Mouse (Mus musculus): ENCODE measurements at regions not wholly inside any gene's neighbourhood (a gene's known extent, or its start where the extent isn't known, plus 50 kb on each side); places are given as distances from the start of the nearest gene placed in this dataset.

DNA sequence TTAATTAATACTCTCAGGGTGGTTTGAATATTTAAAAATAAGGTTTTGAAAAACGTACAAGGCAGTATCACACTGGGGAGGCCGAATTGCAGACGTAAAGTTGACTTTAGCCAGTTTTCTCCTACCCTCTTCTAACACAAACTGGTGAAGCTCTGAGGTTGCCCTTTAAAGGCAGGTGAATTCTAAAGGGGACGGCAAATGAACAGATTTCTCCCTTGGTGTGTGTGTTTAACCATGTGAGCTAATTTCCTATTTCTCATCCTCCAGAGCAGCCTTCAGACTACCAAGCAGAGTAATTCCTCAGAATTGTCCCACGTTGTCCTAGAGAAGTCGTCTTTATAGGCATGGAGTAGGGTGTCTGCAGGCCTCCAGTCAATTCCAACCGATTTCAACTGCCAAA, 143.1 kb upstream of the Adgrl4 start:
- TF ChIP-seq POLR2A (IDR thresholded peaks at IDR 0.05; ENCODE audit: borderline replicate concordance, insufficient read depth, low read length) (no peak), CTCF (IDR thresholded peaks at IDR 0.05; ENCODE audit: borderline replicate concordance, insufficient read depth, low read depth, low read length) (no peak)

All from cerebellum, adult 2 months (tissue).